15 mouse cellular contexts compared by ENCODE assay signal in genomic region chr2:93361454-93361853, GRCm38 (mm10). TPM values are rescaled to one million over a fixed set of nuclear protein-coding genes. Genes with fewer than 3 reads are reported as not detected.
DNase-seq lines count a peak whose midpoint lies in the region; ATAC-seq lines count a peak whose summit lies in the region.
"Had no signal": no experiment of that assay in that cellular context is flagged by ENCODE, and none has a peak within 500 bp of the region (broad histone marks: within the 10 kb centered on the region; RNA-seq: fewer than 3 reads in every experiment).

No protein-coding gene starts in this region.

- 0 out of 2 replicates have a peak, but pooled peaks cover 3% of the 10 kb centered on the region for H3K9me3 ChIP-seq in stomach, embryonic 16.5 days (replicated peaks; ENCODE audit: control insufficient read depth, low read length)
- no peaks in the 10 kb centered on the region for H3K9me3 ChIP-seq in midbrain, embryonic 10.5 days (replicated peaks)
- H3K9me3 ChIP-seq: heart, embryonic 10.5 days; midbrain, embryonic 15.5 days; neural tube, embryonic 13.5 days had no signal

- 0 out of 2 replicates have a peak, but pooled peaks cover 4% of the 10 kb centered on the region for H3K4me1 ChIP-seq in stomach, embryonic 16.5 days (ENCODE audit: control insufficient read depth, insufficient read depth, low read length)
- H3K4me1 ChIP-seq in midbrain, embryonic 10.5 days, result peaks cover 24% of the 10 kb centered on the region; the same call in 1 of the 2 replicates

- no peaks in the 10 kb centered on the region for H3K36me3 ChIP-seq in stomach, embryonic 16.5 days (ENCODE audit: control insufficient read depth, insufficient read depth, low read length)
- no peaks in the 10 kb centered on the region for H3K36me3 ChIP-seq in midbrain, embryonic 10.5 days
- H3K36me3 ChIP-seq: heart, embryonic 10.5 days; midbrain, embryonic 15.5 days; neural tube, embryonic 13.5 days had no signal

- H3K4me2 ChIP-seq in stomach, embryonic 16.5 days (ENCODE audit: low read depth, low read length), result no peak overlapping the region
- H3K4me2 ChIP-seq: midbrain, embryonic 15.5 days; neural tube, embryonic 13.5 days had no signal

- 21% methylated on average over 5 of the region's 5 CpGs for WGBS in large intestine, adult 2 months
- WGBS in stomach, embryonic 16.5 days, result 7% methylated on average over 5 of the region's 5 CpGs
- 39% methylated on average over 5 of the region's 5 CpGs for WGBS in midbrain, embryonic 10.5 days

- H3K27me3 ChIP-seq in stomach, embryonic 16.5 days (ENCODE audit: control insufficient read depth, insufficient read depth, low read length), result no peaks in the 10 kb centered on the region
- 0 out of 2 replicates have a peak, but pooled peaks cover 5% of the 10 kb centered on the region for H3K27me3 ChIP-seq in midbrain, embryonic 10.5 days (ENCODE audit: low read depth, poor library complexity, severe bottlenecking)
- H3K27me3 ChIP-seq: midbrain, embryonic 15.5 days; neural tube, embryonic 13.5 days had no signal

- ATAC-seq in stomach, embryonic 16.5 days (ENCODE audit: insufficient read depth, low FRiP score), result peak; percentile 63; the same call in 1 of the 2 replicates
- ATAC-seq in megakaryocyte progenitor cell, adult 5-6 weeks (replicated peaks; ENCODE audit: poor library complexity), result no peak
- ATAC-seq: lung, postnatal 0 days; midbrain, embryonic 15.5 days had no signal

- no peak overlapping the region for H3K27ac ChIP-seq in stomach, embryonic 16.5 days (ENCODE audit: low read length)
- no peak overlapping the region for H3K27ac ChIP-seq in midbrain, embryonic 10.5 days (replicated peaks)
- H3K27ac ChIP-seq: midbrain, embryonic 15.5 days; neural tube, embryonic 13.5 days had no signal

- DNase-seq in kidney, postnatal 4 days, result peak; percentile 28 to 48
- DNase-seq in kidney, postnatal 10 days, result no peak
- DNase-seq in embryo, embryonic 10 days (ENCODE audit: low spot score), result peak; percentile 64
- peak; percentile 6 for DNase-seq in large intestine, adult 2 months (ENCODE audit: low read depth, low spot score)
- DNase-seq in frontal cortex, postnatal 14 days (ENCODE audit: low spot score in 2 of 2), result no peak
- DNase-seq in midbrain, embryonic 10.5 days (ENCODE audit: low spot score), result no peak
- DNase-seq: adrenal gland, postnatal 25 days; cerebellum, adult 9-10 months; kidney, postnatal 25 days had no signal

- no peak overlapping the region for H3K9ac ChIP-seq in stomach, embryonic 16.5 days (ENCODE audit: low read length)
- H3K9ac ChIP-seq: midbrain, embryonic 15.5 days; neural tube, embryonic 13.5 days had no signal

- no peak overlapping the region for H3K4me3 ChIP-seq in stomach, embryonic 16.5 days (replicated peaks; ENCODE audit: low read length)
- H3K4me3 ChIP-seq in midbrain, embryonic 10.5 days, result no peak overlapping the region
- H3K4me3 ChIP-seq: heart, embryonic 10.5 days; midbrain, embryonic 15.5 days; neural tube, embryonic 13.5 days had no signal

RNA-seq across cellular contexts. Expression of gene Tspan18, which starts 27.1 kb away (rescaled TPM):
- 6.8 and 11.7 TPM in 2 replicates for polyA plus RNA-seq in large intestine, adult 2 months (2012; rRNA removed)
- polyA plus RNA-seq in stomach, embryonic 16.5 days (2015; fragmentation: Nextera tagmentation; extraction: Ambion mirVana), result 15.3 and 17.0 TPM in 2 replicates
- 0.39 TPM in 1 of 2 replicates, not detected in the other for total RNA-seq in megakaryocyte progenitor cell, adult 5-6 weeks (2015)
- total RNA-seq in megakaryocyte progenitor cell, adult 5-6 weeks (2017), result not detected in 2 replicates
- polyA plus RNA-seq in midbrain, embryonic 10.5 days (2016; fragmentation: Nextera tagmentation; extraction: Ambion mirVana), result 45.0 and 48.4 TPM in 2 replicates

Comparison
In these comparisons a context has a peak if more than half of its experiments do, and no peak if none do; other contexts are left out.
1. DNase-seq: peak in kidney, postnatal 4 days (2 of 2), embryo, embryonic 10 days (single experiment) and large intestine, adult 2 months (single experiment); none in kidney, postnatal 10 days (single experiment), frontal cortex, postnatal 14 days (0 of 2) and midbrain, embryonic 10.5 days (single experiment).